Mouse (Mus musculus): ENCODE results near the gene Gm5346. TPM values are rescaled to one million over a fixed set of nuclear protein-coding genes. Genes with fewer than 3 reads are reported as not detected.
"Not testable (repeated sequence)": the region's sequence is repeated elsewhere in the genome, so short reads cannot be mapped to it uniquely, and the experiment has no call there.

The Gm5346 gene
- not detected in 2 replicates for polyA plus RNA-seq (2012; rRNA removed)

- WGBS, result 82% methylated on average over 3 of the region's 3 CpGs
- no peak within 1 kb of the TSS for H3K27ac ChIP-seq (ENCODE audit: insufficient read depth, low read depth, low read length)
- no peak within 1 kb of the TSS for H3K4me3 ChIP-seq (ENCODE audit: insufficient read depth, low read depth, low read length)
- no peaks in the 10 kb centered on the region for H3K36me3 ChIP-seq (ENCODE audit: control insufficient read depth, insufficient read depth, low read length)
- H3K27me3 ChIP-seq (replicated peaks; ENCODE audit: control insufficient read depth, insufficient read depth, low read length), result no peaks in the 10 kb centered on the region
- no peak for DNase-seq
- TF ChIP-seq POLR2A (IDR thresholded peaks at IDR 0.05; ENCODE audit: low read depth, low read length) (no peak), CTCF (conservative IDR thresholded peaks at IDR 0.05; ENCODE audit: insufficient read depth, insufficient read length, low read depth, low read length) (no peak)
- no peaks in the 10 kb centered on the region for H3K4me1 ChIP-seq (ENCODE audit: control insufficient read depth, insufficient read depth, low read length)
Measured at GRCm38 (mm10) chr8:43627176-43627575, at the start of gene Gm5346. TSS of gene Gm5346 (minus strand) at chr8:43627276.

GRCm38 (mm10) chr8:43616046-43616445 lies 11.0 kb downstream of the Gm5346 start:
- no peak for TF ChIP-seq CTCF (conservative IDR thresholded peaks at IDR 0.05; ENCODE audit: insufficient read depth, insufficient read length, low read depth, low read length)
- no peak for TF ChIP-seq POLR2A (IDR thresholded peaks at IDR 0.05; ENCODE audit: low read depth, low read length)
- no peaks in the 10 kb centered on the region for H3K36me3 ChIP-seq (ENCODE audit: control insufficient read depth, insufficient read depth, low read length)
- H3K27me3 ChIP-seq (replicated peaks; ENCODE audit: control insufficient read depth, insufficient read depth, low read length), result no peaks in the 10 kb centered on the region
- no peak overlapping the region for H3K27ac ChIP-seq (ENCODE audit: insufficient read depth, low read depth, low read length)
- no peak for DNase-seq
- H3K4me3 ChIP-seq (ENCODE audit: insufficient read depth, low read depth, low read length), result no peak overlapping the region
- 91% methylated on average over 1 of the region's 1 CpGs for WGBS
- no peaks in the 10 kb centered on the region for H3K4me1 ChIP-seq (ENCODE audit: control insufficient read depth, insufficient read depth, low read length)

- not testable (repeated sequence) for H3K4me1 ChIP-seq (ENCODE audit: control insufficient read depth, insufficient read depth, low read length); H3K27ac ChIP-seq (ENCODE audit: insufficient read depth, low read depth, low read length); H3K27me3 ChIP-seq (replicated peaks; ENCODE audit: control insufficient read depth, insufficient read depth, low read length); DNase-seq; H3K4me3 ChIP-seq (ENCODE audit: insufficient read depth, low read depth, low read length); H3K36me3 ChIP-seq (ENCODE audit: control insufficient read depth, insufficient read depth, low read length)
- 85% methylated on average over 13 of the region's 13 CpGs for WGBS
Measured at GRCm38 (mm10) chr8:43603657-43604056, 23.4 kb downstream of the Gm5346 start.

- H3K4me1 ChIP-seq (ENCODE audit: control insufficient read depth, insufficient read depth, low read length); H3K27me3 ChIP-seq (replicated peaks; ENCODE audit: control insufficient read depth, insufficient read depth, low read length); H3K36me3 ChIP-seq (ENCODE audit: control insufficient read depth, insufficient read depth, low read length); DNase-seq; H3K4me3 ChIP-seq (ENCODE audit: insufficient read depth, low read depth, low read length); H3K27ac ChIP-seq (ENCODE audit: insufficient read depth, low read depth, low read length): not testable (repeated sequence)
- WGBS, result 97% methylated on average over 15 of the region's 15 CpGs
Measured at GRCm38 (mm10) chr8:43603166-43603565, 23.9 kb downstream of the Gm5346 start.

GRCm38 (mm10) chr8:43576607-43577006 lies 50.5 kb downstream of the Gm5346 start, which contains the start of gene Adam26a:
TSS of gene Adam26a (minus strand) at chr8:43576707.
- H3K36me3 ChIP-seq (ENCODE audit: control insufficient read depth, insufficient read depth, low read length); DNase-seq; H3K4me1 ChIP-seq (ENCODE audit: control insufficient read depth, insufficient read depth, low read length); H3K4me3 ChIP-seq (ENCODE audit: insufficient read depth, low read depth, low read length); H3K27me3 ChIP-seq (replicated peaks; ENCODE audit: control insufficient read depth, insufficient read depth, low read length); H3K27ac ChIP-seq (ENCODE audit: insufficient read depth, low read depth, low read length): not testable (repeated sequence)
- 90% methylated on average over 2 of the region's 2 CpGs for WGBS

Other genes starting within 250 kb of the Gm5346 start
- gene Adam26b, start 99.2 kb downstream of the Gm5346 start, polyA plus RNA-seq (2012; rRNA removed), result not detected in 2 replicates
- gene Adam26a, start 50.6 kb downstream of the Gm5346 start, polyA plus RNA-seq (2012; rRNA removed), result not detected in 2 replicates
- gene Adam34, start 82.8 kb upstream of the Gm5346 start, polyA plus RNA-seq (2012; rRNA removed), result not detected in 2 replicates